Mouse (Mus musculus): ENCODE measurements around the gene Dlat. TPM values are rescaled to one million over a fixed set of nuclear protein-coding genes. Genes with fewer than 3 reads are reported as not detected.

The Dlat gene
- polyA plus RNA-seq, 1 experiment from 2014 or later: 67.9 TPM

- ATAC-seq (ENCODE audit: low FRiP score, low TSS enrichment): peak; percentile 62
- Histone ChIP-seq H3K9me3 (ENCODE audit: low read length) (no peaks in the 10 kb centered on the region), H3K27ac (ENCODE audit: low read length) (peak overlapping the region; percentile 71), H3K4me1 (ENCODE audit: insufficient read depth, low read length) (peaks cover 23% of the 10 kb centered on the region), H3K4me3 (ENCODE audit: low read length) (peak overlapping the region; percentile 24), H3K9ac (replicated peaks; ENCODE audit: low read length) (peak overlapping the region; percentile 44), H3K36me3 (ENCODE audit: insufficient read depth, low read length) (no peaks in the 10 kb centered on the region), H3K4me2 (replicated peaks; ENCODE audit: low read depth, low read length) (peak overlapping the region; percentile 45), H3K27me3 (ENCODE audit: insufficient read depth, low read length) (no peaks in the 10 kb centered on the region)
- WGBS: 18% methylated on average over 10 of the region's 10 CpGs
Observed at GRCm38 (mm10) chr9:50693631-50694030, 34.1 kb upstream of the Dlat start.

GRCm38 (mm10) chr9:50692626-50693580 lies 33.3 kb upstream of the Dlat start:
- H3K27ac ChIP-seq (ENCODE audit: low read length): peak overlapping the region; percentile 71
- peak overlapping the region; percentile 44 for H3K9ac ChIP-seq (replicated peaks; ENCODE audit: low read length)
- peak overlapping the region; percentile 24 for H3K4me3 ChIP-seq (ENCODE audit: low read length)
- H3K27me3 ChIP-seq (ENCODE audit: insufficient read depth, low read length): no peaks in the 10 kb centered on the region
- H3K9me3 ChIP-seq (ENCODE audit: low read length): no peaks in the 10 kb centered on the region
- peaks cover 18% of the 10 kb centered on the region for H3K4me1 ChIP-seq (ENCODE audit: insufficient read depth, low read length)
- H3K36me3 ChIP-seq (ENCODE audit: insufficient read depth, low read length): no peaks in the 10 kb centered on the region
- WGBS: 24% methylated on average over 13 of the region's 13 CpGs
- peak; percentile 52 for ATAC-seq (ENCODE audit: low FRiP score, low TSS enrichment)
- H3K4me2 ChIP-seq (replicated peaks; ENCODE audit: low read depth, low read length): peak overlapping the region; percentile 45

- H3K27ac ChIP-seq (ENCODE audit: low read length): no peak overlapping the region
- H3K4me2 ChIP-seq (replicated peaks; ENCODE audit: low read depth, low read length): no peak overlapping the region
- no peak overlapping the region for H3K9ac ChIP-seq (replicated peaks; ENCODE audit: low read length)
- no peaks in the 10 kb centered on the region for H3K27me3 ChIP-seq (ENCODE audit: insufficient read depth, low read length)
- no peaks in the 10 kb centered on the region for H3K36me3 ChIP-seq (ENCODE audit: insufficient read depth, low read length)
- WGBS: 83% methylated on average over 6 of the region's 6 CpGs
- no peaks in the 10 kb centered on the region for H3K9me3 ChIP-seq (ENCODE audit: low read length)
- no peak for ATAC-seq (ENCODE audit: low FRiP score, low TSS enrichment)
- no peaks in the 10 kb centered on the region for H3K4me1 ChIP-seq (ENCODE audit: insufficient read depth, low read length)
- no peak overlapping the region for H3K4me3 ChIP-seq (ENCODE audit: low read length)
Observed at GRCm38 (mm10) chr9:50686866-50687652, 27.5 kb upstream of the Dlat start.

- no peak for ATAC-seq (ENCODE audit: low FRiP score, low TSS enrichment)
- Histone ChIP-seq H3K27ac (ENCODE audit: low read length) (no peak overlapping the region), H3K27me3 (ENCODE audit: insufficient read depth, low read length) (no peaks in the 10 kb centered on the region), H3K4me3 (ENCODE audit: low read length) (no peak overlapping the region), H3K36me3 (ENCODE audit: insufficient read depth, low read length) (no peaks in the 10 kb centered on the region), H3K9me3 (ENCODE audit: low read length) (no peaks in the 10 kb centered on the region), H3K4me1 (ENCODE audit: insufficient read depth, low read length) (no peaks in the 10 kb centered on the region), H3K9ac (replicated peaks; ENCODE audit: low read length) (no peak overlapping the region), H3K4me2 (replicated peaks; ENCODE audit: low read depth, low read length) (no peak overlapping the region)
- WGBS: 74% methylated on average over 7 of the region's 7 CpGs
Observed at GRCm38 (mm10) chr9:50681727-50682126, 22.1 kb upstream of the Dlat start.

- Histone ChIP-seq H3K4me2 (replicated peaks; ENCODE audit: low read depth, low read length) (no peak overlapping the region), H3K9ac (replicated peaks; ENCODE audit: low read length) (no peak overlapping the region), H3K27me3 (ENCODE audit: insufficient read depth, low read length) (no peaks in the 10 kb centered on the region), H3K27ac (ENCODE audit: low read length) (no peak overlapping the region), H3K4me3 (ENCODE audit: low read length) (no peak overlapping the region), H3K36me3 (ENCODE audit: insufficient read depth, low read length) (no peaks in the 10 kb centered on the region), H3K4me1 (ENCODE audit: insufficient read depth, low read length) (no peaks in the 10 kb centered on the region), H3K9me3 (ENCODE audit: low read length) (no peaks in the 10 kb centered on the region)
- no peak for ATAC-seq (ENCODE audit: low FRiP score, low TSS enrichment)
- 90% methylated on average over 1 of the region's 1 CpGs for WGBS
Observed at GRCm38 (mm10) chr9:50679406-50679805, 19.8 kb upstream of the Dlat start.

DNA sequence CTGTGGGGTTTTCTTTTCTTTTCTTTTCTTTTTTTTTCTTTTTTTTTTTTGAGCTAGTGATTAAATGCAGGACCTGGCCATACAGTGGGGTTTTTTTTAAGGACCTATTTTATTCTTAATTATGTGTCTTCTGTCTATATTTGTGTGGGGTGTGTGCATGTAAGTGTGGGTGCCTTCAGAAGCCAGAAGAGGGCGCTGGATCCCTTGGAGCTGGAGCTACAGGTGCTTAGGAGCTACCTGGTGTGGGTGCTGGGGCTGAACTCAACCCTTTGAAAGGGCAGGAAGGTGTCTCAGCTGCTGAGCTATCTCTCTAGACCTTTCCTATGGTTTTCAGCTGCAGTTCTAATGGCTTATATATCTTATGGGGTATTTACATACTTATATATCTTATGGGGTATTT lies 15.2 kb upstream of the Dlat start:
- ATAC-seq (ENCODE audit: low FRiP score, low TSS enrichment): no peak
- no peak overlapping the region for H3K9ac ChIP-seq (replicated peaks; ENCODE audit: low read length)
- WGBS: 35% methylated on average over 1 of the region's 1 CpGs

DNA sequence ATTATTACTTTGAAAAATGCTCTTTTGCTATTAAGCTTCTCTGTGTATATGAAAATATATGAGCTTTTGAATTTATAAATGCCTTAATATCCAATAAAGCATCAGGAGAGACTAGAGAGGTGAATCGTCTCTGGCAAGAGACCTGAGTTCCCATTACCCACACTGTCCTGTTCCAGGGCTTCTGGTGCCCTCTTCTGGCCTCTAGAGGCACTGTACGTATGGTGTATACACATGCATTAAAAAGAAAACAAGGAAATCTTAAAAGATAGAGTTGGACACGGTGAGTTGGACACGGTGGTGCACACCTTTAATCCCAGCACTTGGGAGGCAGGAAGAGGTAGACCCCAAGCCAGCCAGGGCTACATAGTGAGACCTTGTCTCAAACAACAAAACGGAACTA lies 11.1 kb upstream of the Dlat start:
- no peaks in the 10 kb centered on the region for H3K27me3 ChIP-seq (ENCODE audit: insufficient read depth, low read length)
- WGBS: 29% methylated on average over 5 of the region's 5 CpGs
- H3K9me3 ChIP-seq (ENCODE audit: low read length): no peaks in the 10 kb centered on the region
- no peak overlapping the region for H3K4me2 ChIP-seq (replicated peaks; ENCODE audit: low read depth, low read length)
- H3K4me1 ChIP-seq (ENCODE audit: insufficient read depth, low read length): no peaks in the 10 kb centered on the region
- no peak overlapping the region for H3K9ac ChIP-seq (replicated peaks; ENCODE audit: low read length)
- H3K4me3 ChIP-seq (ENCODE audit: low read length): no peak overlapping the region
- no peak for ATAC-seq (ENCODE audit: low FRiP score, low TSS enrichment)
- H3K36me3 ChIP-seq (ENCODE audit: insufficient read depth, low read length): no peaks in the 10 kb centered on the region
- no peak overlapping the region for H3K27ac ChIP-seq (ENCODE audit: low read length)

More for the DNA sequence above, 15.2 kb upstream of the Dlat start:
- no peak overlapping the region for H3K27ac ChIP-seq (ENCODE audit: low read length)
- no peaks in the 10 kb centered on the region for H3K36me3 ChIP-seq (ENCODE audit: insufficient read depth, low read length)
- no peak overlapping the region for H3K4me3 ChIP-seq (ENCODE audit: low read length)
- no peak overlapping the region for H3K4me2 ChIP-seq (replicated peaks; ENCODE audit: low read depth, low read length)
- no peaks in the 10 kb centered on the region for H3K9me3 ChIP-seq (ENCODE audit: low read length)
- H3K4me1 ChIP-seq (ENCODE audit: insufficient read depth, low read length): no peaks in the 10 kb centered on the region
- no peaks in the 10 kb centered on the region for H3K27me3 ChIP-seq (ENCODE audit: insufficient read depth, low read length)

DNA sequence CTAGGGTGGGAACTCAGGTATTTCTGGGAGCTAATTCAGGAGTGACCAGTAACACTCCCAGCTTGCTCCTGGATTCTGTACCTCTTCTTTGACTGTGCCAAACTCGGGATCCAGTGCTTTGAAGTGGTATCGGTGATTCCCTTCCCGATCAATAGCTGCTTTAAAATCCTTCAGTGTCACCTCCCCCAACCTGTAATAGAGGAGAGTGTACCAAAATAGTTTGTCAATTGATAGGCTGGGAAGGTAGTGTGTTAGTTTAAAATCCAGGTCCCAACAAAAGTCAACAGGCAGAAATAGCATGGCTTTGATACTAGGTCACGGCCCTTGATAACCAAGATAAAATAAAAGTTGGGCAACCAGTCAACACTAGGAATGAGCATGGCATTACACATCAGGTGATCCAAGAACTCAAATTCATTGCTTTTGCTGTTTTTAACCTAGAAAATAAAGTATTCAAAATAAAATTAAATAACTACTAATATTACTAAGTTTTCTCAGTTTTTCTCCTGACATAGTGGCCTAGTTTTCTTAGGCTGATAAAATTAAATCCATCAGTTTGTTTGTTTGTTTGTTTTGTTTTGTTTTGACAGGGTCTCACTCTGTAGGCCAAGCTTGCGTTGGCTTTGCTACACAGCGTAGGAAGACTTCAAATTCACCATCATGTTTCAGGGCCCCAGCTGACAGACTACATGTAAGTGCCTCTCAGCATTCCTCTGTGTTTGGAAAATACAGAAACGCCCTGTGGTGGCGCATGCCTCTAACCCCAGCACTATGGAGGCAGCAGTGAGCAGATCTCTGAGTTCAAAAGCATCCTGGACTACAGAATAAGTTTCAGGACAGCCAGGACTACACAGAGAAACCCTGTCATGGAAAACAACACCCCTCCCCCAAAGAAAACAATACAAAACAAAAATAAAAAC lies 8.3 kb upstream of the Dlat start:
- Histone ChIP-seq H3K9ac (replicated peaks; ENCODE audit: low read length) (no peak overlapping the region), H3K4me3 (ENCODE audit: low read length) (no peak overlapping the region), H3K4me1 (ENCODE audit: insufficient read depth, low read length) (no peaks in the 10 kb centered on the region), H3K9me3 (ENCODE audit: low read length) (no peaks in the 10 kb centered on the region), H3K36me3 (ENCODE audit: insufficient read depth, low read length) (no peaks in the 10 kb centered on the region), H3K27me3 (ENCODE audit: insufficient read depth, low read length) (no peaks in the 10 kb centered on the region), H3K4me2 (replicated peaks; ENCODE audit: low read depth, low read length) (no peak overlapping the region), H3K27ac (ENCODE audit: low read length) (no peak overlapping the region)
- 86% methylated on average over 8 of the region's 8 CpGs for WGBS
- no peak for ATAC-seq (ENCODE audit: low FRiP score, low TSS enrichment)

DNA sequence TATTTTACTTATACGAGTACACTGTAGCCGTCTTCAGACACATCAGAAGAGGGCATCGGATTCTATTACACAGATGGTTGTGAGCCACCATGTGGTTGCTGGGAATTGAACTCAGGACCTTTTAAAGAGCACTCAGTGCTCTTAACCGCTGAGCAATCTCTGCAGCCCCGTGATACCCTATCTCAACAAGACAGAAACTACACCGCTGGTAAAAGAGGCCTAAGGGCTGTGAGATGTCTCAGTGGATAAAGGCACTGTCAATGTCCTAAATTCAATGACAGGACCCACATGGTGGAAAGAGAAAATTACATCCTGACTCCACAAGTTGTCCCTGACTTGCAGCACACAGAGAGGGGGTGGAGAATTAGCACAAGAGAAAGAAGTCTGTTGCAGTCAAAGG lies 6.9 kb upstream of the Dlat start:
- Histone ChIP-seq H3K4me3 (ENCODE audit: low read length) (no peak overlapping the region), H3K9me3 (ENCODE audit: low read length) (no peaks in the 10 kb centered on the region), H3K27me3 (ENCODE audit: insufficient read depth, low read length) (no peaks in the 10 kb centered on the region), H3K4me2 (replicated peaks; ENCODE audit: low read depth, low read length) (no peak overlapping the region), H3K27ac (ENCODE audit: low read length) (no peak overlapping the region), H3K4me1 (ENCODE audit: insufficient read depth, low read length) (no peaks in the 10 kb centered on the region), H3K36me3 (ENCODE audit: insufficient read depth, low read length) (no peaks in the 10 kb centered on the region), H3K9ac (replicated peaks; ENCODE audit: low read length) (no peak overlapping the region)
- ATAC-seq (ENCODE audit: low FRiP score, low TSS enrichment): no peak
- WGBS: 81% methylated on average over 6 of the region's 6 CpGs
